In genomic region chr14:56203975-56204374, GRCm38 (mm10) we compare ENCODE assay signal across 8 mouse cellular contexts. TPM values are rescaled to one million over a fixed set of nuclear protein-coding genes. Genes with fewer than 3 reads are reported as not detected.
DNase-seq lines count a peak whose midpoint lies in the region; ATAC-seq and TF ChIP-seq lines count a peak whose summit lies in the region.
"Had no signal": no experiment of that assay in that cellular context is flagged by ENCODE, and none has a peak within 500 bp of the region (broad histone marks: within the 10 kb centered on the region; RNA-seq: fewer than 3 reads in every experiment).

No protein-coding gene starts in this region.

- H3K4me3 ChIP-seq in bone marrow, adult 2 months (replicated peaks; ENCODE audit: control insufficient read depth, low read depth, low read length) = no peak overlapping the region
- no peak overlapping the region for H3K4me3 ChIP-seq in embryonic facial prominence, embryonic 14.5 days (ENCODE audit: low read depth, low read length)
- H3K4me3 ChIP-seq in liver, postnatal 0 days (ENCODE audit: low read depth, low read length) = no peak overlapping the region
- H3K4me3 ChIP-seq: liver, embryonic 15.5 days had no signal

- peak; percentile 78 for DNase-seq in 416B (ENCODE audit: low read depth)
- DNase-seq in CD4-positive, CD25-positive, alpha-beta regulatory T cell, adult 2 months (ENCODE audit: low read depth, low spot score) = peak; percentile 86
- peak; percentile 36 for DNase-seq in embryonic facial prominence, embryonic 14.5 days (ENCODE audit: low spot score)
- DNase-seq in kidney, postnatal 14 days = peak; percentile 64
- DNase-seq in liver, postnatal 0 days = peak; percentile 71
- DNase-seq in right cerebral cortex, postnatal 25 days = peak; percentile 31

- TF ChIP-seq POLR2A in bone marrow, adult 2 months (IDR thresholded peaks at IDR 0.05; ENCODE audit: borderline replicate concordance, control insufficient read depth, low read depth, low read length) = no peak

- no peaks in the 10 kb centered on the region for H3K27me3 ChIP-seq in embryonic facial prominence, embryonic 14.5 days (replicated peaks; ENCODE audit: control insufficient read depth, insufficient read depth, low read length)
- H3K27me3 ChIP-seq in liver, postnatal 0 days (ENCODE audit: insufficient read depth, low read length) = no peaks in the 10 kb centered on the region
- H3K27me3 ChIP-seq: liver, embryonic 15.5 days had no signal

- TF ChIP-seq CTCF in bone marrow, adult 2 months (IDR thresholded peaks at IDR 0.05; ENCODE audit: control insufficient read depth, insufficient read depth, low read length) = peak; percentile 84
- peak; percentile 93 for TF ChIP-seq CTCF in liver, postnatal 0 days (IDR thresholded peaks at IDR 0.05; ENCODE audit: low read depth)

- no peak for TF ChIP-seq EP300 in liver, postnatal 0 days (IDR thresholded peaks at IDR 0.05; ENCODE audit: low read depth)

- H3K4me1 ChIP-seq in bone marrow, adult 2 months (ENCODE audit: control insufficient read depth, insufficient read depth, low read length) = no peaks in the 10 kb centered on the region
- no peaks in the 10 kb centered on the region for H3K4me1 ChIP-seq in embryonic facial prominence, embryonic 14.5 days (ENCODE audit: control insufficient read depth, insufficient read depth, low read length)
- H3K4me1 ChIP-seq in liver, postnatal 0 days (ENCODE audit: insufficient read depth) = no peaks in the 10 kb centered on the region
- H3K4me1 ChIP-seq: liver, embryonic 15.5 days had no signal

- ATAC-seq in embryonic facial prominence, embryonic 14.5 days (ENCODE audit: low read depth) = no peak
- ATAC-seq in liver, postnatal 0 days = no peak

- H3K36me3 ChIP-seq in embryonic facial prominence, embryonic 14.5 days (ENCODE audit: control insufficient read depth, insufficient read depth, low read length) = no peaks in the 10 kb centered on the region
- H3K36me3 ChIP-seq in liver, postnatal 0 days (replicated peaks; ENCODE audit: insufficient read depth, low read length) = no peaks in the 10 kb centered on the region
- H3K36me3 ChIP-seq: liver, embryonic 15.5 days had no signal

- 3% methylated on average over 2 of the region's 2 CpGs for WGBS in bone marrow, adult 2 months
- 10% methylated on average over 2 of the region's 2 CpGs for WGBS in embryonic facial prominence, embryonic 14.5 days
- WGBS in liver, postnatal 0 days (ENCODE audit: insufficient replicate concordance) = 17% methylated on average over 2 of the region's 2 CpGs

- H3K27ac ChIP-seq in bone marrow, adult 2 months (ENCODE audit: control insufficient read depth, insufficient read depth, low read depth, low read length, poor library complexity) = no peak overlapping the region
- H3K27ac ChIP-seq in embryonic facial prominence, embryonic 14.5 days (replicated peaks; ENCODE audit: low read depth, low read length) = no peak overlapping the region
- H3K27ac ChIP-seq in liver, postnatal 0 days (ENCODE audit: low read depth) = no peak overlapping the region
- H3K27ac ChIP-seq: liver, embryonic 15.5 days had no signal

- no peak overlapping the region for H3K4me2 ChIP-seq in embryonic facial prominence, embryonic 14.5 days (ENCODE audit: low read depth, low read length)
- H3K4me2 ChIP-seq in liver, postnatal 0 days (ENCODE audit: low read depth, low read length) = no peak overlapping the region
- H3K4me2 ChIP-seq: liver, embryonic 15.5 days had no signal

- no peak overlapping the region for H3K9ac ChIP-seq in embryonic facial prominence, embryonic 14.5 days (ENCODE audit: low read depth, low read length)
- no peak overlapping the region for H3K9ac ChIP-seq in liver, postnatal 0 days (replicated peaks)
- H3K9ac ChIP-seq: liver, embryonic 15.5 days had no signal

- no peaks in the 10 kb centered on the region for H3K9me3 ChIP-seq in embryonic facial prominence, embryonic 14.5 days (ENCODE audit: control insufficient read depth, low read length)
- no peaks in the 10 kb centered on the region for H3K9me3 ChIP-seq in liver, postnatal 0 days (ENCODE audit: low read length)
- H3K9me3 ChIP-seq: liver, embryonic 15.5 days had no signal

RNA-seq across cellular contexts. Expression of gene Gzmf, which starts 7.2 kb away (rescaled TPM):
- not detected in 2 replicates for polyA plus RNA-seq in bone marrow, adult 2 months (2011; ENCODE audit: insufficient read depth, insufficient read length, low replicate concordance, missing spikeins)
- polyA plus RNA-seq in embryonic facial prominence, embryonic 14.5 days (2014; fragmentation: Nextera tagmentation; extraction: Ambion mirVana) = not detected in 2 replicates
- not detected in 2 replicates for polyA plus RNA-seq in liver, postnatal 0 days (2015; fragmentation: Nextera tagmentation; extraction: Ambion mirVana)
- polyA plus RNA-seq: liver, embryonic 15.5 days had no signal

RNA-seq across cellular contexts. Expression of gene Gzmn, which starts 29.6 kb away (rescaled TPM):
- not detected in 2 replicates for polyA plus RNA-seq in bone marrow, adult 2 months (2011; ENCODE audit: insufficient read depth, insufficient read length, low replicate concordance, missing spikeins)
- polyA plus RNA-seq in embryonic facial prominence, embryonic 14.5 days (2014; fragmentation: Nextera tagmentation; extraction: Ambion mirVana) = not detected in 2 replicates
- not detected in 2 replicates for polyA plus RNA-seq in liver, postnatal 0 days (2015; fragmentation: Nextera tagmentation; extraction: Ambion mirVana)
- polyA plus RNA-seq: liver, embryonic 15.5 days had no signal

RNA-seq across cellular contexts. Expression of gene Gzmc, which starts 30.5 kb away (rescaled TPM):
- polyA plus RNA-seq in bone marrow, adult 2 months (2011; ENCODE audit: insufficient read depth, insufficient read length, low replicate concordance, missing spikeins) = not detected in 2 replicates
- polyA plus RNA-seq in embryonic facial prominence, embryonic 14.5 days (2014; fragmentation: Nextera tagmentation; extraction: Ambion mirVana) = 0.46 and 0.55 TPM in 2 replicates
- 0.17 and 0.25 TPM in 2 replicates for polyA plus RNA-seq in liver, postnatal 0 days (2015; fragmentation: Nextera tagmentation; extraction: Ambion mirVana)

RNA-seq across cellular contexts. Expression of gene Gzmg, which starts 44.6 kb away (rescaled TPM):
- polyA plus RNA-seq in bone marrow, adult 2 months (2011; ENCODE audit: insufficient read depth, insufficient read length, low replicate concordance, missing spikeins) = not detected in 2 replicates
- polyA plus RNA-seq in embryonic facial prominence, embryonic 14.5 days (2014; fragmentation: Nextera tagmentation; extraction: Ambion mirVana) = not detected in 2 replicates
- not detected in 2 replicates for polyA plus RNA-seq in liver, postnatal 0 days (2015; fragmentation: Nextera tagmentation; extraction: Ambion mirVana)
- polyA plus RNA-seq: liver, embryonic 15.5 days had no signal

RNA-seq across cellular contexts. Expression of gene Gzmb, which starts 58.1 kb away (rescaled TPM):
- polyA plus RNA-seq in bone marrow, adult 2 months (2011; ENCODE audit: insufficient read depth, insufficient read length, low replicate concordance, missing spikeins) = not detected in 2 replicates
- polyA plus RNA-seq in embryonic facial prominence, embryonic 14.5 days (2014; fragmentation: Nextera tagmentation; extraction: Ambion mirVana) = 0.39 and 0.47 TPM in 2 replicates
- polyA plus RNA-seq in liver, postnatal 0 days (2015; fragmentation: Nextera tagmentation; extraction: Ambion mirVana) = 7.2 and 7.9 TPM in 2 replicates

Comparison
In these comparisons a context has a peak if more than half of its experiments do, and no peak if none do; other contexts are left out.
1. DNase-seq: peak in every context shown above with its lines; median percentile 86 in CD4-positive, CD25-positive, alpha-beta regulatory T cell, adult 2 months; 78 in 416B; 71 in liver, postnatal 0 days; 64 in kidney, postnatal 14 days; 36 in embryonic facial prominence, embryonic 14.5 days; 31 in right cerebral cortex, postnatal 25 days.